Mouse (Mus musculus) hindbrain, embryonic 12.5 days (tissue): ENCODE measurements at regions not wholly inside any gene's neighbourhood (a gene's known extent, or its start where the extent isn't known, plus 50 kb on each side); places are given as distances from the start of the nearest gene placed in this dataset.

Experiments
- ATAC-seq: fragments of 200-750 bp; cut with Nextera tagmentation; 2 replicates; pipeline ENCODE4 v1.8.0; 2017; ENCODE audit warnings: moderate TSS enrichment; ENCODE audit not compliant: low FRiP score
- H3K27ac ChIP-seq: fragments of 300-500 bp; sonication (generic); 2 replicates; pipeline ENCODE4 v1.5.1; 2016; ENCODE audit warnings: mild to moderate bottlenecking
- H3K27me3 ChIP-seq: fragments of 300-500 bp; sonication (generic); 2 replicates; pipeline ENCODE4 v1.6.1; 2016; ENCODE audit warnings: mild to moderate bottlenecking
- H3K36me3 ChIP-seq: fragments of 300-500 bp; sonication (generic); 2 replicates; pipeline ENCODE4 v1.6.1; 2016; ENCODE audit warnings: mild to moderate bottlenecking
- H3K4me1 ChIP-seq: fragments of 300-500 bp; sonication (generic); 2 replicates; pipeline ENCODE4 v1.6.1; 2016
- H3K4me2 ChIP-seq: fragments of 300-500 bp; sonication (generic); replicated peaks from 2 replicates; pipeline ENCODE4 v1.6.1; 2016; ENCODE audit warnings: mild to moderate bottlenecking
- H3K4me3 ChIP-seq: fragments of 300-500 bp; sonication (generic); 2 replicates; pipeline ENCODE4 v1.5.1; 2016; ENCODE audit warnings: mild to moderate bottlenecking
- H3K9ac ChIP-seq: fragments of 300-500 bp; sonication (generic); 2 replicates; pipeline ENCODE4 v1.6.1; 2016; ENCODE audit warnings: mild to moderate bottlenecking, moderate library complexity
- H3K9me3 ChIP-seq: fragments of 300-500 bp; sonication (generic); replicated peaks from 2 replicates; pipeline ENCODE4 v1.6.1; 2016; ENCODE audit warnings: mild to moderate bottlenecking
- WGBS: fragments of 180-500 bp; shearing (Covaris S2); methylation state at CpG from one replicate; pipeline ENCODE4 v1.1.7; 2016; 5-methylcytosine and 5-hydroxymethylcytosine counted together

DNA sequence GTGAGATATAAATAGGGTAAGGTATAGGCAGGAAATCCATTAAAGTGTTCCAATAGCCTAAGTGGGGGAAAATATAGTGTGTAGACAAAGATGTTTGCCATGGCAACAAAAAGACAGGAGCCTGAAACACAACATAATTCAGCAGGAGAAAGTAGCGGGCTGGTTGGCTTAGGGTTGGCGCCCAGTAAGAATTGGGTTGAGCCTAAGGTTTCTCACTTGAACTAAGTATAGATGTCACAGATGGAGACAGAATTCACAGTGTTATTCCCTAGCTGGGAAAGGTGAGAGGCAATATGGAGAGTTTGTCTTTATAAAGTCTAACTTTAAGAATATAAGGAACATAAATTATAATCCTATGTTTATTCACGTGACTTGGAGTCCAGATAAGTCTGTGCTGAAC is 64.8 kb upstream of the Ogfrl1 start:
- H3K36me3 ChIP-seq, result no peaks in the 10 kb centered on the region
- H3K27me3 ChIP-seq, result no peaks in the 10 kb centered on the region
- no peak overlapping the region for H3K9ac ChIP-seq
- no peak for ATAC-seq
- no peak overlapping the region for H3K27ac ChIP-seq
- H3K4me1 ChIP-seq, result no peaks in the 10 kb centered on the region
- no peak overlapping the region for H3K4me2 ChIP-seq
- no peaks in the 10 kb centered on the region for H3K9me3 ChIP-seq
- WGBS, result 92% methylated on average over 3 of the region's 3 CpGs
- H3K4me3 ChIP-seq, result no peak overlapping the region

DNA sequence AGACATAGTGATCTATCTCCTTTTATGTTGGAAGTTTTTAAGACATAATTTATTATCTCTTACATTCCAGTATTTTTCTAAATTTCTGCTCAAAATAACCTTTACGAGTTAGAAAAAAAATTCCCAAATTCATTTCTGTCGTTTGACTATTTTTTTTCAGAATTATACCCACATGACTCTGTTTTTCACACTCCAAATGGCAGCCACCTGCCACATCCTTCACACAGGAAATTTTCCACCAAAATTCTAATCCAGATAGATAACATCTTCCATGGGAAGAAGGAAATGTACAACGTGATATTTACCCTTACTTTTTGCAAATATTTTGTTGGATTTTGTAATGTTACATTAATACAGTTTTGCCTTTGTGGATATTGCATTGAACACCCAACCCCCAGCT is 66.5 kb upstream of the Ogfrl1 start:
- no peaks in the 10 kb centered on the region for H3K4me1 ChIP-seq
- H3K4me2 ChIP-seq, result no peak overlapping the region
- no peak for ATAC-seq
- H3K27ac ChIP-seq, result no peak overlapping the region
- 74% methylated on average over 3 of the region's 3 CpGs for WGBS
- H3K4me3 ChIP-seq, result no peak overlapping the region
- no peaks in the 10 kb centered on the region for H3K36me3 ChIP-seq
- H3K27me3 ChIP-seq, result no peaks in the 10 kb centered on the region
- no peak overlapping the region for H3K9ac ChIP-seq
- no peaks in the 10 kb centered on the region for H3K9me3 ChIP-seq

DNA sequence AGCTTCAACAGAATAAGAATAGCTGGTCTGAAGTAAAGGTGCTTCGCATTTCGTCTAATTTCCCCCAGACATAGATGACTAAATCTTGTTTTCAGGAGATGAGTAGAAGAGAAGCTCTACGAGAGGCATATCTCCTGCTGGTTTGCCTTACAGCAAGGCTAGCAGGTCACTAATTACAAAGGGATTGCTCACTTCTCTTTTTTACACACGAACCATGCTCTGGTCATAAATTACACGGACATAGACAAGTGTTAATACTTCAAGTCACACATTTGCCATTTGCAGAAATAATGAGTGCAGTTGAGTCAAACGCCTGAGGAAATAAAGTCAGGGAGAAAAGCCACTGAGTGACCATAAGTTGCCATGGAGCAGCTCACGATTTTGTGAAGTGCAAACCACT is 68.8 kb upstream of the Ogfrl1 start:
- no peaks in the 10 kb centered on the region for H3K4me1 ChIP-seq
- H3K27ac ChIP-seq, result no peak overlapping the region
- H3K4me3 ChIP-seq, result no peak overlapping the region
- no peaks in the 10 kb centered on the region for H3K9me3 ChIP-seq
- H3K27me3 ChIP-seq, result no peaks in the 10 kb centered on the region
- no peak overlapping the region for H3K4me2 ChIP-seq
- no peak for ATAC-seq
- H3K36me3 ChIP-seq, result no peaks in the 10 kb centered on the region
- 76% methylated on average over 7 of the region's 7 CpGs for WGBS
- H3K9ac ChIP-seq, result no peak overlapping the region

DNA sequence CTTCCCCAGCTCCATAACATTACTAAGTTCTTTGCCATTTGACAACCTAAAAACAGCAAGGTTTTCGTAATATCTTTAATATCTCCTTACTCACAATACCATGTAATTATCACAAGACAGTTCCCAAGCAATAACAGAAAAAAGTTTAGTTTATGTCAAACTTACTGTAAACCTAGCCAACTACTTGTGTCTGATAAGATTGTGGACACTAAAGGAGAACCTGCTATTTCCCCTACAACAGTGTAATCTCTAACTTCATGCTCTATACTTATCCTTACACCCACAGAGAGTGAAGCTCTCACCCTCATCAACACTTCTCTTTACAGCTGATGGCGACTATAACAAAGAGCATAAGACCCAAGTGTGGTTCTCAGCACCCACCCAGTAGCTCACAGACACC is 69.8 kb upstream of the Ogfrl1 start:
- no peak overlapping the region for H3K27ac ChIP-seq
- H3K27me3 ChIP-seq, result no peaks in the 10 kb centered on the region
- 89% methylated on average over 2 of the region's 2 CpGs for WGBS
- H3K9me3 ChIP-seq, result no peaks in the 10 kb centered on the region
- no peaks in the 10 kb centered on the region for H3K36me3 ChIP-seq
- H3K9ac ChIP-seq, result no peak overlapping the region
- ATAC-seq, result no peak
- no peaks in the 10 kb centered on the region for H3K4me1 ChIP-seq
- H3K4me3 ChIP-seq, result no peak overlapping the region
- no peak overlapping the region for H3K4me2 ChIP-seq

DNA sequence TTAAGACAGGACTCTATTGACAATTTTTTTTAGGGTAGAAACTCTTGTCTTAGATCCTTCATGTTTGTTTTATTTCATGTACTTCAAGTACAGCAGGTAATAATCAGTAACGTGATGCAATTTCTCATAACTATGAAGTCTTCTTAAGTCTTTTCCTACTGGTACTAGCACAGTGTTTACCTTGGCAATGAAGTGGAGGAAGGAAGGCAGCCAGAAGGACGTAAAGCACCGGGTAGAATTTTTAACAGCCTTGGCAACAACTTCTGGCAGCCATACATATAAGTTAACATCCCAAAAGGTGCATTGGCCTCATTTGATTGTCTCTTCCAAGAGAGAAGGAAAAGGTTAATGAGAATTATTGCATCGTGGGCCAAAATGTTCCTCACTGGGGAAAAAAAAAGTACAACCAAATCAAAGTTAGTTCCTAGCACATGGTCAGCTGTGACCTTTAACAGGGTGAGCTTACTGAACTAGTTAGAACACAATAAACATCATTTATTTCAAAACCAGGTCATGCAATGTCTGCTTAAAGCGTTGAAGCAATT is 83.3 kb upstream of the Ogfrl1 start:
- 83% methylated on average over 5 of the region's 5 CpGs for WGBS
- Histone ChIP-seq H3K4me1 (no peaks in the 10 kb centered on the region), H3K4me3 (no peak overlapping the region), H3K9ac (no peak overlapping the region), H3K27me3 (no peaks in the 10 kb centered on the region), H3K4me2 (no peak overlapping the region), H3K36me3 (no peaks in the 10 kb centered on the region), H3K27ac (no peak overlapping the region), H3K9me3 (no peaks in the 10 kb centered on the region)
- ATAC-seq, result no peak

DNA sequence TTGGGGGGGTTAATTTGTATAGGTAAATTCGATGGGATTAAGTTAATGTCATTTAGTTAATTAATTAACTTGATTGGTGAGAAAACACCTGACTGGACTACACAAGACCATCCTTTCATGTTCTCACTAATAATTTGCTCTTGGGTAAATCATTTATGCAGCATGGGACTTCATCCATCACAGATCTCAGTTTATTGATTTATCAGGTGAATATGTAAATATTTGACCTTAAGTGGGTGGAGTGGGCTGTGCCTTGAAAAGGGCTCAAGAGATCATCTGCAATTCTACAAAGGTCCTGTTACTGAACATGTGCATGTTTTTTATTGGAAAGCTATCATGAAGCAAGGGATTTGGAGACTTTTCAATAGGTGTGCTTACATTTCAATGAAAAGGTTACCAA is 87.0 kb upstream of the Ogfrl1 start:
- Histone ChIP-seq H3K9ac (no peak overlapping the region), H3K27ac (no peak overlapping the region), H3K4me1 (no peaks in the 10 kb centered on the region), H3K36me3 (no peaks in the 10 kb centered on the region), H3K4me3 (no peak overlapping the region), H3K4me2 (no peak overlapping the region), H3K27me3 (no peaks in the 10 kb centered on the region), H3K9me3 (no peaks in the 10 kb centered on the region)
- ATAC-seq, result no peak
- 47% methylated on average over 1 of the region's 1 CpGs for WGBS

DNA sequence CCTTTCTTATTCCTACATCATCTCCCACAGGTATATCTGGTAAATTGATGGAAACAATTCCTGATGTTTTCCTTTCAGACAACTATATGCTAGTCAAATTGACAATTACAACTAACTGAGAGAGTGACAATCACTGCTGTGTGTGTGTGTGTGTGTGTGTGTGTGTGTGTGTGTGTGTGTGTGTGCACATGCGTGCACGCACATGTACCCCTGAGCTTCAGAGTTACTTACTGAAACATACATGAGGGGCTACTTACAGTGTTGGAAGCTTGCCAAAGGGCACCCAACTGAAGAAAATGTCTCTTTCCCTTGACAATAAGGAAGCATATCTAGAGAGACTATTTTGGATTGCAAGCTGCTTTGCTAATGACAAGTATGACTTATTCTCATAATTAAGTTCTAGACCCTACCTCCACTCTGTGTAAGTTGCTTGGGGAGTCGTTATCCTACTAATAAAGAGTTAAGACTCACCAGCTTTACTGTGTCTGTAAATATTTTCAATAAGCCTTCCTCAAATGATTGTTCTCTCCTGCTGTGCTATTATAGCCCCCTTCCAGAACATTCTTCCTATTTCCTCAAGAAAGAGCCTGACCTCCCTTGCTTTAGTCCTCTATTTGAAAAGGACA is 87.7 kb upstream of the Ogfrl1 start:
- Histone ChIP-seq H3K9ac (no peak overlapping the region), H3K4me2 (no peak overlapping the region), H3K4me1 (no peaks in the 10 kb centered on the region), H3K36me3 (no peaks in the 10 kb centered on the region), H3K27me3 (no peaks in the 10 kb centered on the region), H3K9me3 (no peaks in the 10 kb centered on the region), H3K27ac (no peak overlapping the region), H3K4me3 (no peak overlapping the region)
- no peak for ATAC-seq
- WGBS, result 79% methylated on average over 3 of the region's 3 CpGs

DNA sequence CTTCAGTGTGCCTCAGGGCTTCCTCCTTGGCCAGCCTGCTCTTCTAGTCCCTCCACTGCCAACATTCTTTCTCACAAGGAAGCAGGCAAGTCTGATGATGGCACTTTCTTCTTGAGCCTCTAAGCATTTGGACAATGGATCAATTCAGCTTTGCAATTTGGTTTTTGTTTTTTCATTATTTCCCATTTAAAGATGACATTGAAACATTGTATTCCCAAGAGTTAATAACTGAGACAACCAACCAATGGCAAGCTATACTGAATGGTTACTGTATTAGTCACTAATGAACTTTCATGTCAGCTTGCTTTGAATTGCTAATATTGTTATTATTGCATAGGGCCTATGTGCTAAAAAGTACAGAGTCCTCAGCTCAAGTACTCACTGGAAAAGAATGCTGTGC is 89.5 kb upstream of the Ogfrl1 start:
- peaks cover 3% of the 10 kb centered on the region; the same call in 1 of the 2 replicates for H3K4me1 ChIP-seq
- no peaks in the 10 kb centered on the region for H3K27me3 ChIP-seq

DNA sequence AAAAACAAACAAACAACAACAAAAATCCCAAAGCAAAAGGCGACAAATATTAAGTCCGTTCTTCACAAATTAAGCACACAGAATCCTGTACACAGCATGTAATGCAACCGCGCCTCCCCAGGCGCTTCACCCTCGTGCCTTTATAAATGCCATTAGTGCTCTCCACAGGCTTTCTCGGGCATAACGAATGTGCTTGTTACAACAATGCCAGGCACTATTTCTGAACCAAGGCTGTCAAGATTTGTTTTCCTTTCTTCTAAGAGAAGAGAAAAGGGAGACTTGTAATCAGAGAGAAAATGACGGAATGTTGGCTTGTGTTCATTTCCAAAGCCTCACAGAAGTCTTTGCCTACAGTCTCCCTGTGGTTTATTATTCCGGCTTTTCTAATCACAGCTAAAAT is 93.1 kb upstream of the Ogfrl1 start:
- Histone ChIP-seq H3K4me2 (peak overlapping the region; percentile 13; the same call in 1 of the 2 replicates), H3K27ac (no peak overlapping the region), H3K36me3 (no peaks in the 10 kb centered on the region), H3K9ac (no peak overlapping the region), H3K4me3 (no peak overlapping the region), H3K27me3 (no peaks in the 10 kb centered on the region), H3K9me3 (no peaks in the 10 kb centered on the region), H3K4me1 (peaks cover 3% of the 10 kb centered on the region; the same call in 1 of the 2 replicates)
- WGBS, result 47% methylated on average over 10 of the region's 10 CpGs
- peak; percentile 71 for ATAC-seq

More for the DNA sequence above, 89.5 kb upstream of the Ogfrl1 start:
- Histone ChIP-seq H3K4me2 (no peak overlapping the region), H3K36me3 (no peaks in the 10 kb centered on the region), H3K9ac (no peak overlapping the region), H3K27ac (no peak overlapping the region), H3K9me3 (no peaks in the 10 kb centered on the region), H3K4me3 (no peak overlapping the region)
- ATAC-seq, result no peak

DNA sequence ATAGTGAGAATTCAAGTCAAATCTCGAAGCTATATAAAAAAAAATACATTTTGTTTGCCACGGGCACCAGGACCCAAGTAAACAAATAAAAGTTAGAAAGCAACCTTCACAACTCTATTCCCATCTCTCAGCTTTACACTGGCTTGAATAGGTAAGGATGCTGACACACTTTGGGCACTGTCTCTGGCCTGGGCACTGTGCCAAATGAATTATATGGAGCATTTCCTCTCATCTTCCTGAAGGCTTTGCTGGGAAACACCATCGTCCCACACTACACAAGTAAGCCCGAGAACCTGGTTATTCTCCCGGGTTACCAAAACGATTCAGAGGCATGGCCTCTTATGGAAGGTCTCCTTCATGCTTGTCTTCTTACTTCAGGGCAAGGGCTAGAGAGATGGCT is 93.5 kb upstream of the Ogfrl1 start:
- Histone ChIP-seq H3K9me3 (no peaks in the 10 kb centered on the region), H3K27me3 (no peaks in the 10 kb centered on the region), H3K36me3 (no peaks in the 10 kb centered on the region), H3K4me1 (peaks cover 3% of the 10 kb centered on the region; the same call in 1 of the 2 replicates), H3K27ac (no peak overlapping the region), H3K9ac (no peak overlapping the region), H3K4me2 (0 out of 2 replicates have a peak overlapping the region, but pooled peaks have one; percentile 13), H3K4me3 (no peak overlapping the region)
- WGBS, result 66% methylated on average over 6 of the region's 6 CpGs
- peak; percentile 60; the same call in 1 of the 2 replicates for ATAC-seq

DNA sequence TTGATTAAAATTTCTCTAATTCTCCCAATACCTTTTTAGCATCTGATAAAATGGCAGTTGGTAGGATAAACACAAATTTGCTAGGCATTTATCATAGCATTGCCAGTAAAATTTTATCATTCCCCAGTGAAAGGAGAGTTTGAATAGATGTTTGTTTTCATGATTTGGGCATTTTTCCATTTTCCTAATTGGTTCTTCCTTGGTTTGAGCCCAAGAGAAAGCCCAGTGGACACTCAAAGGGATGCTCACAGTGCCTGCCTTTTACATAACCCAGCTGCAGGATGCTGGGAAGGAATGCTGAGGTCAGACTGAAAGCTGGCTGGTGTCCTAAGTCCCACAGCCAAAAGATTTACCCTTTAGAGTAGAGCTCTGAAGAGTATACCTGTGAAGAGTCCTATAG is 95.4 kb upstream of the Ogfrl1 start:
- Histone ChIP-seq H3K4me3 (no peak overlapping the region), H3K27ac (no peak overlapping the region), H3K36me3 (no peaks in the 10 kb centered on the region), H3K9ac (no peak overlapping the region), H3K27me3 (no peaks in the 10 kb centered on the region), H3K9me3 (no peaks in the 10 kb centered on the region), H3K4me1 (peaks cover 3% of the 10 kb centered on the region; the same call in 1 of the 2 replicates), H3K4me2 (no peak overlapping the region)
- no peak for ATAC-seq

DNA sequence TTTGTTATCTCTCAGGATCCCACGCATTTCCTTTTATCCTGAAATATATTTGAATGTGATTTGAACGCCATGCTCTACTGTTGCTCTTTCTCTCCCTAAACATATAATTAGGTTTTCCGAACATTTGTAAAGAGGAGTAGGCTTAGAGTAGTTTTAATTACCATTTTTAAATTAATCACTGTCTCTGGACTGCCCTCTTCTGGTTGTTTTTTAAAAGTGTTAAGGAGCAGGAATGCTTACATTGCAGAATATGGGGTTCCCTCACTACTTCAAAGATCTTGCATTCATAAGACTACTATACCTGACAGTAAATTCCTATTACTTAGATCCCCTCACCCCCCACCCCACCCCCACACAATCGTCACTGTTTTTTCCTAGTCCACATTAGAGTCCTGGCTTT is 97.8 kb upstream of the Ogfrl1 start:
- H3K4me2 ChIP-seq, result no peak overlapping the region
- no peak overlapping the region for H3K9ac ChIP-seq
- 56% methylated on average over 4 of the region's 4 CpGs for WGBS
- H3K4me1 ChIP-seq, result peaks cover 3% of the 10 kb centered on the region; the same call in 1 of the 2 replicates
- ATAC-seq, result no peak
- H3K4me3 ChIP-seq, result no peak overlapping the region
- no peak overlapping the region for H3K27ac ChIP-seq
- H3K9me3 ChIP-seq, result no peaks in the 10 kb centered on the region
- H3K27me3 ChIP-seq, result no peaks in the 10 kb centered on the region
- no peaks in the 10 kb centered on the region for H3K36me3 ChIP-seq

DNA sequence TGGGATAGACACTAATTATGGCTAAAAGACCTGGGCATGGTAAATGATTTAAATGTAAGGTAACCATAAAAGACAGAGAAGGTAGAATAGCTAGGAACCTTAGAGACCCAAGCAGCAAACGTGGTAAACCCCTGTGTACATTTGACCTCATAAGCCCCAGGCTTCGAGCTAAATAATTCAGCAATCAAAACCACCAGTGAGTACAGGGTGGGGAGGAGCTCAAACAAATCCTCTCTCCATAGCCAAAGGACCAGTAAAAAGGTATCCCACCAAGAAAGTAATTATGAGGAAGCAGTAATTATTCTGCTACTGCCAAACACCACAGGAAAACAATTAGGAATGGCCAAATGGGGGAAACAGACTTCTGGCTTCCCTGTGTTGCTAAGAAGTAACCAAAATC is 122.5 kb upstream of the Ogfrl1 start:
- no peaks in the 10 kb centered on the region for H3K4me1 ChIP-seq
- no peaks in the 10 kb centered on the region for H3K36me3 ChIP-seq
- no peak overlapping the region for H3K4me3 ChIP-seq
- no peak overlapping the region for H3K4me2 ChIP-seq
- no peaks in the 10 kb centered on the region for H3K27me3 ChIP-seq
- H3K9ac ChIP-seq, result no peak overlapping the region
- WGBS, result 50% methylated on average over 2 of the region's 2 CpGs
- no peak overlapping the region for H3K27ac ChIP-seq
- no peak for ATAC-seq
- H3K9me3 ChIP-seq, result no peaks in the 10 kb centered on the region
